Mouse (Mus musculus): Measurements from ENCODE around the gene Dnajc16. TPM values are rescaled to one million over a fixed set of nuclear protein-coding genes. Genes with fewer than 3 reads are reported as not detected.
A peak's percentile ranks its signal among the peaks of the same experiment; 100 is the strongest.

Gene Dnajc16
- total RNA-seq, 2 experiments from 2014 or later: 11.3 to 25.2 TPM

- ATAC-seq (replicated peaks; ENCODE audit: low FRiP score, poor library complexity, severe bottlenecking): peak; percentile 92
These were observed 23.2 kb downstream of the Dnajc16 start for GRCm38 (mm10) chr4:141767353-141768036.

- peak; percentile 27; the same call in 1 of the 2 replicates for ATAC-seq (replicated peaks; ENCODE audit: low FRiP score, poor library complexity, severe bottlenecking)
These were observed 23.9 kb downstream of the Dnajc16 start for GRCm38 (mm10) chr4:141766668-141767352.

GRCm38 (mm10) chr4:141766316-141766667 is 24.4 kb downstream of the Dnajc16 start:
- ATAC-seq (replicated peaks; ENCODE audit: low FRiP score, poor library complexity, severe bottlenecking): no peak

GRCm38 (mm10) chr4:141765008-141765407 is 25.7 kb downstream of the Dnajc16 start:
- no peak for ATAC-seq (replicated peaks; ENCODE audit: low FRiP score, poor library complexity, severe bottlenecking)

- ATAC-seq (replicated peaks; ENCODE audit: low FRiP score, poor library complexity, severe bottlenecking): no peak
These were observed 27.3 kb downstream of the Dnajc16 start for GRCm38 (mm10) chr4:141763476-141763875.

- ATAC-seq (replicated peaks; ENCODE audit: low FRiP score, poor library complexity, severe bottlenecking): no peak
These were observed 28.6 kb downstream of the Dnajc16 start for GRCm38 (mm10) chr4:141762102-141762598.

GRCm38 (mm10) chr4:141760942-141761341 is 29.8 kb downstream of the Dnajc16 start:
- no peak for ATAC-seq (replicated peaks; ENCODE audit: low FRiP score, poor library complexity, severe bottlenecking)

- peak; percentile 92 for ATAC-seq (replicated peaks; ENCODE audit: low FRiP score, poor library complexity, severe bottlenecking)
These were observed 31.7 kb downstream of the Dnajc16 start for GRCm38 (mm10) chr4:141758874-141759542.

- ATAC-seq (replicated peaks; ENCODE audit: low FRiP score, poor library complexity, severe bottlenecking): no peak
These were observed 33.6 kb downstream of the Dnajc16 start for GRCm38 (mm10) chr4:141757124-141757523.

GRCm38 (mm10) chr4:141755375-141755930 is 35.3 kb downstream of the Dnajc16 start:
- ATAC-seq (replicated peaks; ENCODE audit: low FRiP score, poor library complexity, severe bottlenecking): no peak

GRCm38 (mm10) chr4:141752076-141752421 is 38.7 kb downstream of the Dnajc16 start:
- peak; percentile 85 for ATAC-seq (replicated peaks; ENCODE audit: low FRiP score, poor library complexity, severe bottlenecking)

GRCm38 (mm10) chr4:141751419-141752075 is 39.2 kb downstream of the Dnajc16 start:
- ATAC-seq (replicated peaks; ENCODE audit: low FRiP score, poor library complexity, severe bottlenecking): peak; percentile 79

- peak; percentile 8; the same call in 1 of the 2 replicates for ATAC-seq (replicated peaks; ENCODE audit: low FRiP score, poor library complexity, severe bottlenecking)
These were observed 39.9 kb downstream of the Dnajc16 start for GRCm38 (mm10) chr4:141750826-141751225.

- ATAC-seq (replicated peaks; ENCODE audit: low FRiP score, poor library complexity, severe bottlenecking): no peak
These were observed 41.2 kb downstream of the Dnajc16 start for GRCm38 (mm10) chr4:141749557-141749956.

GRCm38 (mm10) chr4:141746578-141747346 is 44.0 kb downstream of the Dnajc16 start, which contains the start of gene Agmat:
Gene Agmat (plus strand): TSS chr4:141746672.
- ATAC-seq (replicated peaks; ENCODE audit: low FRiP score, poor library complexity, severe bottlenecking): no peak

- peak; percentile 48; the same call in 1 of the 2 replicates for ATAC-seq (replicated peaks; ENCODE audit: low FRiP score, poor library complexity, severe bottlenecking)
These were observed 48.4 kb downstream of the Dnajc16 start for GRCm38 (mm10) chr4:141742381-141742780.

GRCm38 (mm10) chr4:141741856-141742255 is 48.9 kb downstream of the Dnajc16 start:
- ATAC-seq (replicated peaks; ENCODE audit: low FRiP score, poor library complexity, severe bottlenecking): no peak

- no peak for ATAC-seq (replicated peaks; ENCODE audit: low FRiP score, poor library complexity, severe bottlenecking)
These were observed 52.7 kb downstream of the Dnajc16 start for GRCm38 (mm10) chr4:141738015-141738414.

GRCm38 (mm10) chr4:141736856-141737255 is 53.9 kb downstream of the Dnajc16 start:
- no peak for ATAC-seq (replicated peaks; ENCODE audit: low FRiP score, poor library complexity, severe bottlenecking)
